Mouse (Mus musculus): Measurements from ENCODE around the gene Sae1. TPM values are rescaled to one million over a fixed set of nuclear protein-coding genes. Genes with fewer than 3 reads are reported as not detected.
"Not testable (repeated sequence)": the region's sequence is repeated elsewhere in the genome, so short reads cannot be mapped to it uniquely, and the experiment has no call there.

Gene Sae1
- total RNA-seq, 2 experiments from 2014 or later = 49.1 to 278 TPM

GRCm38 (mm10) chr7:16402968-16403948, 15.7 kb upstream of the Sae1 start:
- ATAC-seq (ENCODE audit: poor library complexity, severe bottlenecking) = no peak

- ATAC-seq (ENCODE audit: poor library complexity, severe bottlenecking) = no peak
These were observed 14.8 kb upstream of the Sae1 start for GRCm38 (mm10) chr7:16402449-16402848.

GRCm38 (mm10) chr7:16401991-16402431, 14.4 kb upstream of the Sae1 start:
- ATAC-seq (ENCODE audit: poor library complexity, severe bottlenecking) = no peak

GRCm38 (mm10) chr7:16400689-16401611, 13.3 kb upstream of the Sae1 start, which contains the start of gene Zc3h4:
Gene Zc3h4 (plus strand): TSS chr7:16400910.
- ATAC-seq (ENCODE audit: poor library complexity, severe bottlenecking) = peak; percentile 26

GRCm38 (mm10) chr7:16399820-16400688, 12.4 kb upstream of the Sae1 start:
- peak; percentile 71 for ATAC-seq (ENCODE audit: poor library complexity, severe bottlenecking)

- ATAC-seq (ENCODE audit: poor library complexity, severe bottlenecking) = peak; percentile 53
These were observed 11.7 kb upstream of the Sae1 start for GRCm38 (mm10) chr7:16399098-16399819.

- ATAC-seq (ENCODE audit: poor library complexity, severe bottlenecking) = no peak
These were observed 10.9 kb upstream of the Sae1 start for GRCm38 (mm10) chr7:16398387-16399050.

- ATAC-seq (ENCODE audit: poor library complexity, severe bottlenecking) = no peak
These were observed 9.9 kb upstream of the Sae1 start for GRCm38 (mm10) chr7:16397465-16397864.

GRCm38 (mm10) chr7:16395944-16396343, 8.3 kb upstream of the Sae1 start:
- no peak for ATAC-seq (ENCODE audit: poor library complexity, severe bottlenecking)

- ATAC-seq (ENCODE audit: poor library complexity, severe bottlenecking) = no peak
These were observed 5.3 kb upstream of the Sae1 start for GRCm38 (mm10) chr7:16392923-16393322.

- ATAC-seq (ENCODE audit: poor library complexity, severe bottlenecking) = not testable (repeated sequence)
These were observed 2.3 kb upstream of the Sae1 start for GRCm38 (mm10) chr7:16389942-16390341.

- peak; percentile 70 for ATAC-seq (ENCODE audit: poor library complexity, severe bottlenecking)
These were observed 11.1 kb downstream of the Sae1 start for GRCm38 (mm10) chr7:16376505-16376904.

- ATAC-seq (ENCODE audit: poor library complexity, severe bottlenecking) = no peak
These were observed 12.6 kb downstream of the Sae1 start for GRCm38 (mm10) chr7:16374989-16375388.

- ATAC-seq (ENCODE audit: poor library complexity, severe bottlenecking) = peak; percentile 67
These were observed 13.9 kb downstream of the Sae1 start for GRCm38 (mm10) chr7:16373719-16374118.

GRCm38 (mm10) chr7:16370596-16370995, 17.0 kb downstream of the Sae1 start:
- ATAC-seq (ENCODE audit: poor library complexity, severe bottlenecking) = no peak

GRCm38 (mm10) chr7:16368835-16369234, 18.8 kb downstream of the Sae1 start:
- ATAC-seq (ENCODE audit: poor library complexity, severe bottlenecking) = no peak

GRCm38 (mm10) chr7:16366669-16367068, 20.9 kb downstream of the Sae1 start:
- ATAC-seq (ENCODE audit: poor library complexity, severe bottlenecking) = no peak

GRCm38 (mm10) chr7:16366133-16366646, 21.4 kb downstream of the Sae1 start:
- ATAC-seq (ENCODE audit: poor library complexity, severe bottlenecking) = no peak
